Mouse (Mus musculus) T-helper 1 cell (primary cell): ENCODE measurements around the gene Ccnd2.

ENCODE experiments used
- in situ Hi-C: fragments of 300-600 bp; cut with MboI, MseI; formaldehyde crosslinking; loops from one replicate; pipeline ENCODE4 v1.15.1; 2025; ENCODE audit warnings: high pct_unique_total_duplicates

Gene Ccnd2

DNA sequence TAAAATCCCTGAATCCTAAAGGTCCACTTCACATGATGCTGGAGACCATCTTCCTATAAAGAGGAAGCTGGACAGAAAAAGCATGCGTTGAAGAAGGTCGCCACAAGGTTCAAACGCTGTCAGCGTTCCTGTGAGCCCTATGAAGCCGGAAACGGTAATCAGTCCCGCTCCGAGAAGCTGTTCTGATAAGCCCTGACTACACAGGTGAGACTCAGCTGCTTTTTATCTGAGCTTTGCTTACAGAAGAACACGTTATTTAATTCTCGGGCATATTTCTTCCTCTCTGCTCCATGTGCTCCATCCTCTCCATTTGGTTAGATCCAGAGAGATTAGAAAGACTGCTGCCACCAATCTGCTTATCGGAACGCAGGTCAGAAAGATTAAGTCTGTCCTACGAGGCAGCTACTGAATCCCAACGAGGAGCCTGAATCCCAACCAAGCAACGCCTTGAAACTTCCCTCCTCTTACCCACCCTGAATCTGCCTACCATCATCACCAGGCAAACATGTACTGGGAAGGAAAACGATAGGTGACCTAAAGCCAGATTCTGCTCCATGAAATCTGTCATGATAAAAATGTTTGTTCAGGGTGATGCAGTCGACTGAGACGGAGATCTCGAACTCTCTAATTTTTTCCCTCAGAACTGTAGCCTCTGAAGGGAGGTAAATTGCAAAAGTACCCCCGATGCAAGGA is 43.5 kb downstream of the Ccnd2 start:
- in situ Hi-C loops: no loop called here

- in situ Hi-C loops: no loop called here
These were observed 44.6 kb downstream of the Ccnd2 start for GRCm38 (mm10) chr6:127107413-127107812.

DNA sequence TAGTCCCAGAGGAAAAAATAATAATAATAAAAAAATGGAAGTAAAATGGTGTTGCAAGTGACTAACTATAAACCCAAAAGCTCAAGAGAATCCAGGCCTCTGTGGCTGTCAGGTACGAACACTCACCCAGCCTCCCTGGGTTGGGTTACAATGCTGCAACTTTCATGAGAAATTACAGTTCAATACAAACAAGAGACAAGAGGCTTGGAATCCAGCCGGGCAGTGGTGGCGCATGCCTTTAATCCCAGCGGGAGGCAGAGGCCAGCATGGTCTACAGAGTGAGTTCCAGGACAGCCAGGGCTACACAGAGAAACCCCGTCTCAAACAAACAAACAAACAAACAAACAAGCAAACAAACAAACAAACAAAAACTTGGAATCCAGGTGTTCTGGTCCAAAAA is 45.3 kb downstream of the Ccnd2 start:
- in situ Hi-C loops: no loop called here

DNA sequence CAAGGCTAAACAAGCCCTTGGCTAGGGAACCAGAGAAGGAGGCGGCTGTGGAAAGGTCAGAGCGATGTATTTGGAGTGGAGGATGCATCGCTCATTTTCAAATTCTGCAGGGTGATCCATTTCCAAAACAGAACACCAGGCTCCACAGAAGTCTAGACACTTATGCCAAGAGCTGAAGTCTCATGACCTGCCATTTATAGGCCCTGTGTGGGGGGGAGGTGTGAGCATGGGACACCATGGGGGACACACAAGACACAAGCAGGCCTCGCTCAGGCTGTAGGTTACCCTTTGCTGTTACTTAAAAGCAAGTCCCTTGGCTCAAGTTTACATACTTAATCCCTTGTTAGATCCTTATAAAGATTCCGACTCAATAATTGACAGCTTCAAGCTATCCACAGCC is 45.8 kb downstream of the Ccnd2 start:
- in situ Hi-C loops: no loop called here

GRCm38 (mm10) chr6:127105107-127105506 is 46.9 kb downstream of the Ccnd2 start:
- in situ Hi-C loops: no loop called here

GRCm38 (mm10) chr6:127104396-127105029 is 47.5 kb downstream of the Ccnd2 start:
- in situ Hi-C loops: no loop called here

DNA sequence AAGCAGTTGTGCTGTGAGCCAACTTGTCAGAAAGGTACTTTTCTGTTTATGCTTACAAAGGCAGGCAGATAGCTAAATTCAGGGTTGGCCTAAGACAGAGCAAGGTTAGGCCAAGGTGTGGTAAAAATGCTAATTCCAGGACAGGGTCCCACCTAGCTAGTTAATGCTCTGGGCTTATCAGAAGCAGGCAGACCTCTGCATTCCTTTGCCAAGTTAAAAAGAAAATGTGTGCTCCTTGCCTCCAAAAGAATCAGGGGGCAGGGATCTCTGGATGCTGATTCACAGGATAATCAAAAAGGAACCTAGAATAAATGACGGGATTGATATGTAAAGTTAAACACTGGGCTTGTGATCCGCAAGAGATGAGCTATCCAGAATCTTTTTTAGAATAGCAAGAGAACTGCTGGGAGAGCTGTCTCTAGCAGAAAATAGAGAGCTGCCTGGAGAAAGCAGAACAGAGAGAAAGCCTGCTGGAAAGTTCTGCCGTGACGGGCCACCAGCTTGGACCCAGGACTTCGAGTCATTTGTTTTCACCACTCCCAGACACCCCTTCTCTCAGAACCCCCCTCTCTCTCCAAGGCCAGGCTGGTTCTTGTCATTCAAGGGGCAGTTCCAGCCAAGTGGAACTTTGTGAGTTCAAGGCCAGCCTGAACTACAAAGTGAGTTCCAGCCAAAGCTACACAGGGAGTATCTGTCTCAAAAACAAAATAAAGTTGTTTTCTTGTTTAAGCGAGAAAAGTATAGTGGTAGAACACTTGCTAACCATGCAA is 48.3 kb downstream of the Ccnd2 start:
- in situ Hi-C loops: no loop called here

GRCm38 (mm10) chr6:127094565-127094964 is 57.4 kb downstream of the Ccnd2 start:
- in situ Hi-C loops: no loop called here

DNA sequence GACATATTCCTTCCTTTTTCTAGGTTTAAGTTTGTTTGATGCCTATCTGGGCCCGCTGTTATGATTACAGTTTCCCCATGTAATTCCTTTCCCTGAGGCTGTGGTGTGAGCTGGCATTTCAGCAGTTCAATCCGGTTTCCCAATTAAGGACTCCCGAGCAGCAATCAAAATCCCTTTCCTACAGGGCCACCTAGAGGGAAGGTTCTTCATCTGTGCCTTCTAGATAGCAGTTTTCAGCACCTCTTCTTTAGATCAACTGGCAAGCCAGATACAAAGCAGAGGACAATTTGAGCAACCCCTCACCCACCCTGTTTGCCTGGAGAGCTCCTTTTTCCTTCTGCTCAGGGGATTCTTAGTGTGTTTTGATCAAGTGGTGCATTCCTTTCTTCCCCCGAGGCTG is 65.3 kb downstream of the Ccnd2 start:
- in situ Hi-C loops: loop anchor here (5.0 kb wide), 1 partner anchor 51 kb away; no protein-coding TSS in a partner anchor

GRCm38 (mm10) chr6:127081820-127082219 is 70.2 kb downstream of the Ccnd2 start:
- in situ Hi-C loops: no loop called here

- in situ Hi-C loops: no loop called here
These were observed 71.9 kb downstream of the Ccnd2 start for GRCm38 (mm10) chr6:127079867-127080731.
